Mouse (Mus musculus) midbrain, postnatal 0 days (tissue): ENCODE measurements around the gene Arl3. TPM values are rescaled to one million over a fixed set of nuclear protein-coding genes. Genes with fewer than 3 reads are reported as not detected.
A peak's percentile ranks its signal among the peaks of the same experiment; 100 is the strongest.

Experiments
- ATAC-seq: fragments of 200-750 bp; cut with Nextera tagmentation; 2 replicates; pipeline ENCODE4 v1.8.0; 2017; ENCODE audit warnings: moderate number of reproducible peaks, mild to moderate bottlenecking, moderate TSS enrichment, moderate library complexity; ENCODE audit not compliant: low FRiP score
- DNase-seq: peaks from one replicate; pipeline ENCODE4 v3.0.0-alpha.2; 2015; ENCODE audit warnings: low spot score
- H3K27ac ChIP-seq: fragments of 300-500 bp; sonication (generic); 2 replicates; pipeline ENCODE4 v1.5.1; 2014; ENCODE audit warnings: low read depth, mild to moderate bottlenecking, low read length, mixed read lengths
- H3K27me3 ChIP-seq: fragments of 300-500 bp; sonication (generic); 2 replicates; pipeline ENCODE4 v1.6.1; 2014; ENCODE audit warnings: low read length, control low read depth, mixed read lengths; ENCODE audit not compliant: insufficient read depth
- H3K36me3 ChIP-seq: fragments of 300-500 bp; sonication (generic); 2 replicates; pipeline ENCODE4 v1.6.1; 2014; ENCODE audit warnings: low read length, control low read depth, mixed read lengths; ENCODE audit not compliant: insufficient read depth
- H3K4me1 ChIP-seq: fragments of 300-500 bp; sonication (generic); 2 replicates; pipeline ENCODE4 v1.6.1; 2014; ENCODE audit warnings: mild to moderate bottlenecking, control low read depth, antibody characterized with exemption, low read length, mixed read lengths; ENCODE audit not compliant: insufficient read depth
- H3K4me2 ChIP-seq: fragments of 300-500 bp; sonication (generic); 2 replicates; pipeline ENCODE4 v1.6.1; 2014; ENCODE audit warnings: low read depth, mild to moderate bottlenecking, low read length, mixed read lengths; ENCODE audit not compliant: poor library complexity, severe bottlenecking
- H3K4me3 ChIP-seq: fragments of 300-500 bp; sonication (generic); 2 replicates; pipeline ENCODE4 v1.5.1; 2014; ENCODE audit warnings: low read depth, mild to moderate bottlenecking, low read length, moderate library complexity
- H3K9ac ChIP-seq: fragments of 300-500 bp; sonication (generic); replicated peaks from 2 replicates; pipeline ENCODE4 v1.6.1; 2014; ENCODE audit warnings: mild to moderate bottlenecking, low read length, moderate library complexity, mixed read lengths; ENCODE audit not compliant: poor library complexity, severe bottlenecking
- H3K9me3 ChIP-seq: fragments of 300-500 bp; sonication (generic); 2 replicates; pipeline ENCODE4 v1.6.1; 2016; ENCODE audit warnings: low read length, control low read depth
- CTCF ChIP-seq: IDR thresholded peaks from 2 replicates; pipeline ENCODE4 v1.5.1; 2016; ENCODE audit warnings: antibody characterized with exemption, mild to moderate bottlenecking
- WGBS: fragments of 180-500 bp; shearing (Covaris S2); extraction: QIAGEN DNeasy Blood & Tissue Kit; methylation state at CpG from one replicate; pipeline ENCODE4 v1.1.7; 2014; 5-methylcytosine and 5-hydroxymethylcytosine counted together
- polyA plus RNA-seq: library from polyadenylated mRNA; unstranded; fragments of >200 nt; fragmentation: Nextera tagmentation; extraction: Ambion mirVana; gene quantifications from 2 replicates; pipeline ENCODE4 v1.2.1, GENCODE M21; 2015
- total RNA-seq: library from RNA; depleted of rRNA; stranded (reverse); fragments of >200 nt; gene quantifications from 2 replicates; pipeline ENCODE4 v1.2.3, GENCODE M21; 2014

The Arl3 gene
- total and polyA plus RNA-seq, 2 experiments from 2014 or later = 109 to 194 TPM

DNA sequence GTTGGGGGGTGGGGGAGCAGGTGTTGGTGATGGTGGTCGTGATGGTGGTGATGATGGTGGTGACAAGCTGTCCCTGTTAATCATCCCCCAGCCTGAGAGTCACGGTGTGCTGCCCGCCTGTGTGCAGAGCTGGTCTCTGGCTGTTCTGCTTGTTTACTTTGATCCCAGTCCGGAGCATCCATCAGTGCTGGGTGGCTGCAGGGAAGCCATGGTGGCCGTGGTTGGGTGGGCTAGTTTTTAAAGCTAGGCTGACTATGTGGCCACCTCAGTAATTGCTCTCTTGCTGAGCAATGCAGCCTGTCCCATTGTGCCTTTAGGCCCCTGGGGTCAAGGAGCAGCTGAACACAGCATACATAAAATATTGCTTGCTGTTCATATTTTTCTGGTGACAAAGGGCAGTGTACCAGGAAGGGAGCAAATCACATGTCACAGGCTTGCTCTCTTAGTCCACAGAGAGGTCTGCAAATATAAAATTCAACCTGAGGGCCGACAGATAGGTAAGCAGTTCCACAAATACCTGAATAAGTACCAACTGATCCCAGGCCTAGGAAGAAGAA is 38.4 kb downstream of the Arl3 start:
- no peak for TF ChIP-seq CTCF
- Histone ChIP-seq H3K9ac (no peak overlapping the region), H3K27me3 (no peaks in the 10 kb centered on the region), H3K36me3 (no peaks in the 10 kb centered on the region), H3K9me3 (no peaks in the 10 kb centered on the region), H3K4me1 (peaks cover 32% of the 10 kb centered on the region), H3K4me2 (no peak overlapping the region), H3K4me3 (no peak overlapping the region), H3K27ac (no peak overlapping the region)
- DNase-seq = no peak
- 36% methylated on average over 6 of the region's 6 CpGs for WGBS
- ATAC-seq = no peak

DNA sequence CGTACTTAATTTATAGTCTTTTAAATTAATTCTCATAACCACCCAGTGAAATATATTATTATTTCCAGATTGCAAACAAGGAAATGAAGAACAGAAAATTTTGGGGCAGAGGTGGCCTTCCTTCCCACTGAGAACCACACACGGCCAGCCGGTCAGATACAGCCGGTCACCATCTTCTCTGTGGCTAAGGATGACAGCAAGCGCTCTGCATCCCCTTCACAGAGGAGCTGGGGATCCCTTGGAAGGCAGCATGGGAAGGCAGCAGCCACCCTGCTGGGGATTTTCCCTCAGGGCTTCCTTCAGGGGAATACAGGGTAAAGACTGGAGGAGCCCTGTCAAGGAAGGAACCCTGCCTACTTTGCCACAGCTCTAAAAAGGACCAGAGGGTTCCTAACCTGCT is 39.5 kb downstream of the Arl3 start:
- 0 out of 2 replicates have a peak overlapping the region, but pooled peaks have one; percentile 57 for H3K27ac ChIP-seq
- no peaks in the 10 kb centered on the region for H3K27me3 ChIP-seq
- no peak overlapping the region for H3K4me2 ChIP-seq
- H3K9ac ChIP-seq = peak overlapping the region; percentile 29; the same call in 1 of the 2 replicates
- peaks cover 40% of the 10 kb centered on the region for H3K4me1 ChIP-seq
- no peaks in the 10 kb centered on the region for H3K36me3 ChIP-seq
- 58% methylated on average over 5 of the region's 5 CpGs for WGBS
- H3K9me3 ChIP-seq = no peaks in the 10 kb centered on the region
- no peak for TF ChIP-seq CTCF
- no peak for ATAC-seq
- H3K4me3 ChIP-seq = no peak overlapping the region
- no peak for DNase-seq

DNA sequence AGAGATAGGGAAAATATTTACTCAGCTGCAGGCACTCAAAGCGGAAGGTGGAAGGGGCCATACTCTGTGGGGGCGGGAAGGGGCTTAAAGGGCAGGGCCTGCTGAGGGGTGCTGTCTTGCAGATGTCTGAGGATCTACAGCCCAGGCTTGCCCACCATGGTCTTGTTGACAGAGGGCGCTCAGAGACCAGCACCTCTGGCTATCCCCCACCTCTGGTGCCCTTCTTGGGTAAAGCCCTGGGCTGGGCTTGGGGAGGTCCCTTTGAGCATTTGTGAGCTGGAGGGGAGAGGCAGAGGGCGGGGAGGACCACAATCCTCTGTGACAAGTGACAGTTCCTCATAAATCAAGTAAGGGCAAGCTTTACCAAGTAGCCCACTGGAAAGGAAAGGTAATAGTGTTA is 39.9 kb downstream of the Arl3 start:
- H3K9ac ChIP-seq = peak overlapping the region; percentile 29
- WGBS = 45% methylated on average over 4 of the region's 4 CpGs
- peaks cover 42% of the 10 kb centered on the region for H3K4me1 ChIP-seq

DNA sequence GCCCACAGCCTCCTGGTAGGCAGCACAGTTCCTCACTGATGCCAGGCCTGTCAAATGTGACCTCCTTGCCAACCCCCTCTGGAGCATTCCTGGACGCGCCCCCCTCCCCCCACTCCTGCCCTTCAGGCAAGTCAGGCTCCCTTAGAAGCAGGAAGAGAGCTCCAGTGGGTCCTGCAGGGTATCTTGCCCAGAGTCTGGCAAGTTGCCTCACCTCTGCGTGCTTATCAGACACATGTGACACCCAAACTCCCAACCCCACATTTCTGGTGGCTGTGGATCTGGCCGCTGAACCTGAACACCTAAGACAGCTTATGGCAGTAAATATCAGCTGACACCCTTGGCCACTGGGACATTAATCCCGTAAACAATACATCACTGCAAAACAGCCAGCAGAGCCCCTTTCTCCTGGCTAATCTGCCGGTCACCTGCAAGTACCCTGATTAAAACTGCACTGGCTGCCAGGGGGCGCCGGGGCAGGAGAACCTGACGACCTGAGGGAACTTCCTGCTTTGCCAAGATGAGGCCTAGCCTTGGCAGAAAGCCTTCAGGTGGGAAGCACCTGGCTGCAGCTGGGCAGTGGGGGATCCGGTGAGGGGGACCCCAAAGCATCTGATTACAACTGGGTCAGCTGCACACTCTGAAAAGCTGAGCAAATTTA is 40.8 kb downstream of the Arl3 start:
- DNase-seq (no peak), ATAC-seq (no peak)
- WGBS = 5% methylated on average over 10 of the region's 10 CpGs
- no peaks in the 10 kb centered on the region for H3K27me3 ChIP-seq
- peak overlapping the region; percentile 57 for H3K27ac ChIP-seq
- no peak overlapping the region for H3K9ac ChIP-seq
- no peak for TF ChIP-seq CTCF
- peaks cover 48% of the 10 kb centered on the region for H3K4me1 ChIP-seq
- no peaks in the 10 kb centered on the region for H3K36me3 ChIP-seq
- no peak overlapping the region for H3K4me3 ChIP-seq
- no peaks in the 10 kb centered on the region for H3K9me3 ChIP-seq
- H3K4me2 ChIP-seq = no peak overlapping the region

More for the DNA sequence above, 39.9 kb downstream of the Arl3 start:
- no peak overlapping the region for H3K4me2 ChIP-seq
- no peak overlapping the region for H3K4me3 ChIP-seq
- peak overlapping the region; percentile 57; the same call in 1 of the 2 replicates for H3K27ac ChIP-seq
- DNase-seq (no peak), ATAC-seq (no peak)
- no peaks in the 10 kb centered on the region for H3K36me3 ChIP-seq
- TF ChIP-seq CTCF = no peak
- H3K27me3 ChIP-seq = no peaks in the 10 kb centered on the region
- no peaks in the 10 kb centered on the region for H3K9me3 ChIP-seq

DNA sequence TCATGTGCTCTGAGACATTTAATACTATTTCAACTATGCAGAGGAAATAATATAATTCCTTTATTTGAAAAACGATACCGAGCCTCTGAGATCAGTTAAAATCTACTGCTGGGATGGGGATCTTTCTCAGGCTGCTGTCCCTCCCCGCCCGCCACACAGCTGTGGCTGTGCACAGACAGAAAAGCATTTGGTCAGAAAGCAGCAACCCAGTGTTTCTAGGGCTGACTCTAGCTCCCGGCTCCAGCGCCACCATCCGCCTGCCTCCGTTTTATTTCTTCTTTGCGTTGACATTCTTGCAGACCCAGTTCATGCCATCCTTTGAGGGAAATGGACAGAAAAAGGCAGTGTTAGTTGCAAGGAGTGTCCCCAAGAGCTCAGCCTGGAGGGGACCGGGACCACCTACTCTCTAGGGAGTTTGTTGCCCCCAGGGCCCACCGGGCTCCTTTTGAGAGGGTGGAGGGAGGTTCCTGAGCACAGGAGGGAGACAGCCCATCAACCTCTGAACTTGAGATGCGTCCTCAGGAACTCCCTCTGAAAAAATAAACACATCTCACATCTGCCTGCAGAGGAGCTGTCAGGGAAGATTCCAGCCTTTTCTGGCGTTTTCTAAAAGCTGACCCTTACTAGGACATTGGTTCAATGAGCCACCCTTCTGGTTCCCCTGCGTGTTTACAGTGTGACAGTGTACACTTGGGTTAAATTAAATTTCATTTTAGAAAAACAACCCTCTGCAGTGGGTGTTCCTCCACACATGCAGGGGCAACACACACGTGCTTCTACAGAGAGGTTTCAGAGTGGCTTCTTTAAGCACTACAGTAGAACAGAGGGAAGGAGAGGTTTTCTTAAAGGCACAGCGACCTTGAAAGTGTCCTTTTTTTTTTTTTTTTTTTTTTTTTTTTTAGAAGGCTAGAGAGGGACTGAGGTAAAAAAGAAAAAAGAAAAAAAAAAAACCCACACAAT is 41.6 kb downstream of the Arl3 start:
- DNase-seq (peak; percentile 70), ATAC-seq (no peak)
- H3K9me3 ChIP-seq = no peaks in the 10 kb centered on the region
- H3K36me3 ChIP-seq = no peaks in the 10 kb centered on the region
- no peak overlapping the region for H3K4me3 ChIP-seq
- WGBS = 9% methylated on average over 16 of the region's 16 CpGs
- peak; percentile 52 for TF ChIP-seq CTCF
- peak overlapping the region; percentile 68 for H3K27ac ChIP-seq
- peak overlapping the region; percentile 4; the same call in 1 of the 2 replicates for H3K4me2 ChIP-seq
- no peaks in the 10 kb centered on the region for H3K27me3 ChIP-seq
- peaks cover 48% of the 10 kb centered on the region for H3K4me1 ChIP-seq
- no peak overlapping the region for H3K9ac ChIP-seq
